Mouse (Mus musculus) myocyte (in vitro differentiated cells): ENCODE measurements around the gene Cracr2b.

Experiments used
- CEBPB ChIP-seq: IDR thresholded peaks from 2 replicates; pipeline ENCODE4 v1.6.1; 2011; ENCODE audit warnings: mild to moderate bottlenecking, moderate library complexity; ENCODE audit not compliant: poor library complexity, insufficient read depth, severe bottlenecking
- E2F4 ChIP-seq: IDR thresholded peaks from one replicate; pipeline ENCODE4 v1.6.1; 2011; ENCODE audit warnings: mild to moderate bottlenecking, control low read depth, moderate library complexity; ENCODE audit not compliant: insufficient read depth
- MAX ChIP-seq: IDR thresholded peaks from one replicate; pipeline ENCODE4 v1.6.1; 2011; ENCODE audit warnings: low read depth, mild to moderate bottlenecking, control low read depth
- MYOD1 ChIP-seq, 3 experiments: IDR thresholded peaks; one replicate each; pipeline ENCODE4 v1.6.1; 2011; ENCODE audit warnings: control low read depth in 2 of 3, low read depth in 2 of 3, mild to moderate bottlenecking in 2 of 3, moderate library complexity in 1 of 3; ENCODE audit not compliant: insufficient read length in 2 of 3, control insufficient read depth in 1 of 3
- MYOG ChIP-seq, 3 experiments: IDR thresholded peaks; one replicate each; pipeline ENCODE4 v1.6.1; 2011; ENCODE audit warnings: control low read depth in 2 of 3, low read depth in 2 of 3, mild to moderate bottlenecking in 2 of 3; ENCODE audit not compliant: insufficient read length in 2 of 3, control insufficient read depth in 1 of 3, insufficient read depth in 1 of 3
- POLR2A ChIP-seq: IDR thresholded peaks from one replicate; pipeline ENCODE4 v1.6.1; 2011; ENCODE audit warnings: low read depth, mild to moderate bottlenecking, control low read depth, moderate library complexity; ENCODE audit not compliant: insufficient read length
- POLR2AphosphoS2 ChIP-seq: IDR thresholded peaks from one replicate; pipeline ENCODE4 v1.6.1; 2011; ENCODE audit warnings: low read depth, control low read depth; ENCODE audit not compliant: insufficient read length
- REST ChIP-seq: IDR thresholded peaks from one replicate; pipeline ENCODE4 v1.6.1; 2011; ENCODE audit warnings: mild to moderate bottlenecking, control low read depth, moderate library complexity; ENCODE audit not compliant: insufficient read depth, insufficient read length
- SRF ChIP-seq: IDR thresholded peaks from one replicate; pipeline ENCODE4 v1.6.1; 2011; ENCODE audit warnings: low read depth; ENCODE audit not compliant: control insufficient read depth, insufficient read length
- TCF12 ChIP-seq: IDR thresholded peaks from one replicate; pipeline ENCODE4 v1.6.1; 2011; ENCODE audit warnings: mild to moderate bottlenecking, control low read depth; ENCODE audit not compliant: poor library complexity, insufficient read depth, severe bottlenecking
- TCF3 ChIP-seq: IDR thresholded peaks from one replicate; pipeline ENCODE4 v1.6.1; 2011; ENCODE audit warnings: low read depth, control low read depth; ENCODE audit not compliant: insufficient read length
- USF1 ChIP-seq: IDR thresholded peaks from one replicate; pipeline ENCODE4 v1.6.1; 2011; ENCODE audit warnings: low read depth, mild to moderate bottlenecking, control low read depth, moderate library complexity

- TF ChIP-seq TCF12 (no peak), POLR2A (no peak), MAX (no peak), E2F4 (no peak), MYOG (IDR thresholded peaks at IDR 0.05; ENCODE audit: control insufficient read depth in 1 of 3, insufficient read depth in 1 of 3, insufficient read length in 2 of 3, low read depth in 2 of 3) (no peak), MYOD1 (IDR thresholded peaks at IDR 0.05; ENCODE audit: control insufficient read depth in 1 of 3, insufficient read length in 2 of 3, low read depth in 2 of 3) (no peak), USF1 (no peak), CEBPB (no peak), SRF (no peak), POLR2AphosphoS2 (no peak), TCF3 (no peak), REST (no peak)
Observed at GRCm38 (mm10) chr7:141431434-141432185, 29.3 kb upstream of the Cracr2b start.
